Mouse (Mus musculus) limb, embryonic 15.5 days (tissue): ENCODE results near the gene Mapk1. TPM values are rescaled to one million over a fixed set of nuclear protein-coding genes. Genes with fewer than 3 reads are reported as not detected.

Source experiments
- ATAC-seq: fragments of 200-750 bp; cut with Nextera tagmentation; 2 replicates; pipeline ENCODE4 v1.8.0; 2017; ENCODE audit warnings: low read depth, moderate TSS enrichment; ENCODE audit not compliant: insufficient number of reproducible peaks, low FRiP score, low TSS enrichment
- H3K27ac ChIP-seq: fragments of 300-500 bp; sonication (generic); 2 replicates; pipeline ENCODE4 v1.5.1; 2015; ENCODE audit warnings: moderate library complexity, mild to moderate bottlenecking, inconsistent platforms
- H3K27me3 ChIP-seq: fragments of 300-500 bp; sonication (generic); 2 replicates; pipeline ENCODE4 v1.6.1; 2015; ENCODE audit warnings: inconsistent platforms
- H3K36me3 ChIP-seq: fragments of 300-500 bp; sonication (generic); 2 replicates; pipeline ENCODE4 v1.6.1; 2015; ENCODE audit warnings: inconsistent platforms
- H3K4me1 ChIP-seq: fragments of 300-500 bp; sonication (generic); 2 replicates; pipeline ENCODE4 v1.6.1; 2015; ENCODE audit warnings: inconsistent platforms
- H3K4me2 ChIP-seq: fragments of 300-500 bp; sonication (generic); 2 replicates; pipeline ENCODE4 v1.6.1; 2015; ENCODE audit warnings: mild to moderate bottlenecking, inconsistent platforms
- H3K4me3 ChIP-seq: fragments of 300-500 bp; sonication (generic); 2 replicates; pipeline ENCODE4 v1.5.1; 2015; ENCODE audit warnings: mild to moderate bottlenecking, inconsistent platforms
- H3K9ac ChIP-seq: fragments of 300-500 bp; sonication (generic); 2 replicates; pipeline ENCODE4 v1.6.1; 2015; ENCODE audit warnings: inconsistent platforms
- H3K9me3 ChIP-seq: fragments of 300-500 bp; sonication (generic); 2 replicates; pipeline ENCODE4 v1.6.1; 2016; ENCODE audit warnings: inconsistent platforms
- WGBS: fragments of 180-500 bp; shearing (Covaris S2); methylation state at CpG from one replicate; pipeline ENCODE4 v1.1.7; 2015; 5-methylcytosine and 5-hydroxymethylcytosine counted together
- polyA plus RNA-seq: library from polyadenylated mRNA; unstranded; fragments of >200 nt; fragmentation: Nextera tagmentation; extraction: Ambion mirVana; gene quantifications from 2 replicates; pipeline ENCODE4 v1.2.1, GENCODE M21; 2015

Mapk1 gene
- polyA plus RNA-seq, 1 experiment from 2014 or later: 161 TPM

GRCm38 (mm10) chr16:17024469-17025148 is 41.4 kb downstream of the Mapk1 start:
- H3K4me3 ChIP-seq: no peak overlapping the region

GRCm38 (mm10) chr16:17029971-17030695 is 47.0 kb downstream of the Mapk1 start:
- H3K9me3 ChIP-seq: no peaks in the 10 kb centered on the region
- H3K36me3 ChIP-seq: peaks cover 40% of the 10 kb centered on the region
- H3K4me1 ChIP-seq: no peaks in the 10 kb centered on the region
- H3K27me3 ChIP-seq: no peaks in the 10 kb centered on the region
- 81% methylated on average over 4 of the region's 4 CpGs for WGBS
- no peak overlapping the region for H3K4me2 ChIP-seq
- H3K4me3 ChIP-seq: no peak overlapping the region
- ATAC-seq: no peak
- H3K9ac ChIP-seq: no peak overlapping the region
- no peak overlapping the region for H3K27ac ChIP-seq

More at GRCm38 (mm10) chr16:17024469-17025148, 41.4 kb downstream of the Mapk1 start:
- peaks cover 50% of the 10 kb centered on the region for H3K36me3 ChIP-seq
- no peaks in the 10 kb centered on the region for H3K27me3 ChIP-seq
- no peak overlapping the region for H3K27ac ChIP-seq
- 86% methylated on average over 3 of the region's 3 CpGs for WGBS
- H3K4me1 ChIP-seq: no peaks in the 10 kb centered on the region
- H3K9me3 ChIP-seq: no peaks in the 10 kb centered on the region
- no peak overlapping the region for H3K9ac ChIP-seq
- H3K4me2 ChIP-seq: no peak overlapping the region
- no peak for ATAC-seq

DNA sequence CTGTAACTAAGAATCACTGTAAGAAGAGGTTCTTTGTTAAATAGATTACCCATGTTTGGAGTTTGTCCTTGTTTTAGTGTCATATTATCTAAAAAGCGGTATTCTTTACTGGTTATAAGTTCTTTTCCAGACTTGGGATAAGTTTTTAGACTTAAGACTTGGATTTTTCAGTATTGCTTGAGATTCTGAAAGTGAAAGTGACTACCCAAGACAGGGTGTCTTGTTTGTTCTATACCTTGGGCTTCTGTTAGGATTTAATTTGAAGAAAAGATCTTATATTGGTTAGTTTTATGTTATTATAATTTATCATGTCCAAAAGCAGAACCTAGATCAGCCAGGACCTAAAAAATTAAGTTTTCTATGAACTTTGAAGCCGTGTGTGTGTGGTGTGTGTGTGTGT is 50.6 kb downstream of the Mapk1 start:
- no peaks in the 10 kb centered on the region for H3K9me3 ChIP-seq
- peaks cover 51% of the 10 kb centered on the region for H3K36me3 ChIP-seq
- H3K4me3 ChIP-seq: no peak overlapping the region
- H3K9ac ChIP-seq: no peak overlapping the region
- no peak overlapping the region for H3K27ac ChIP-seq
- H3K27me3 ChIP-seq: no peaks in the 10 kb centered on the region
- 92% methylated on average over 2 of the region's 2 CpGs for WGBS
- no peak for ATAC-seq
- H3K4me2 ChIP-seq: no peak overlapping the region
- no peaks in the 10 kb centered on the region for H3K4me1 ChIP-seq

DNA sequence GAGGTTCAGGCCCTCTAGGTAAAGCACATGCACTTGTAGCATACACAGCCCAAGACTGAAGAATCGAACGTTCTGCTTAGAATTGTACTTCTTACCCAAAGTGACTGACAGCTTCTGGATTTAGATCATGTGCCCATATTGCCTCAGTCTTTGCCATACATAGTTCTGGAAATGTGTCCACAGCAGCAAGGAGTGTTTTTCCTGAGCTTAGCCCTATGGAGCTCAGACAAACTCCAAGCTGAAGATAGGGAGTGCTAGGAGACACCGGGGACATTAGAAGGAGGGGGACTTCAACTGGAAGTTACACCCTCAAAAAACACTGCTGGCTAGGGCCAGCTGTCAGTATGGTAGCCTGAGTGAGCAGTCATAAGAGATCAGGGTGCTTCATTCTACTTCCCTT is 57.5 kb downstream of the Mapk1 start:
- H3K9ac ChIP-seq: no peak overlapping the region
- 88% methylated on average over 3 of the region's 3 CpGs for WGBS
- H3K27ac ChIP-seq: no peak overlapping the region
- H3K4me3 ChIP-seq: no peak overlapping the region
- H3K27me3 ChIP-seq: no peaks in the 10 kb centered on the region
- H3K36me3 ChIP-seq: peaks cover 81% of the 10 kb centered on the region
- ATAC-seq: no peak
- H3K4me2 ChIP-seq: no peak overlapping the region
- H3K9me3 ChIP-seq: no peaks in the 10 kb centered on the region
- H3K4me1 ChIP-seq: no peaks in the 10 kb centered on the region

- Histone ChIP-seq H3K4me2 (no peak overlapping the region), H3K9me3 (no peaks in the 10 kb centered on the region), H3K4me3 (no peak overlapping the region), H3K4me1 (no peaks in the 10 kb centered on the region), H3K27me3 (no peaks in the 10 kb centered on the region), H3K9ac (no peak overlapping the region), H3K36me3 (peaks cover 80% of the 10 kb centered on the region), H3K27ac (no peak overlapping the region)
- ATAC-seq: no peak
- WGBS: 100% methylated on average over 1 of the region's 1 CpGs
Measured at GRCm38 (mm10) chr16:17041417-17041816, 58.2 kb downstream of the Mapk1 start.

GRCm38 (mm10) chr16:17044320-17044719 is 61.1 kb downstream of the Mapk1 start:
- Histone ChIP-seq H3K4me2 (no peak overlapping the region), H3K9ac (no peak overlapping the region), H3K27ac (no peak overlapping the region), H3K9me3 (no peaks in the 10 kb centered on the region), H3K4me3 (no peak overlapping the region), H3K36me3 (peaks cover 78% of the 10 kb centered on the region), H3K4me1 (no peaks in the 10 kb centered on the region), H3K27me3 (no peaks in the 10 kb centered on the region)
- 68% methylated on average over 3 of the region's 3 CpGs for WGBS
- no peak for ATAC-seq

GRCm38 (mm10) chr16:17045287-17045686 is 62.1 kb downstream of the Mapk1 start:
- Histone ChIP-seq H3K9ac (no peak overlapping the region), H3K9me3 (no peaks in the 10 kb centered on the region), H3K4me1 (no peaks in the 10 kb centered on the region), H3K27me3 (no peaks in the 10 kb centered on the region), H3K36me3 (peaks cover 70% of the 10 kb centered on the region), H3K4me3 (no peak overlapping the region), H3K27ac (no peak overlapping the region), H3K4me2 (no peak overlapping the region)
- ATAC-seq: no peak
- 78% methylated on average over 3 of the region's 3 CpGs for WGBS

DNA sequence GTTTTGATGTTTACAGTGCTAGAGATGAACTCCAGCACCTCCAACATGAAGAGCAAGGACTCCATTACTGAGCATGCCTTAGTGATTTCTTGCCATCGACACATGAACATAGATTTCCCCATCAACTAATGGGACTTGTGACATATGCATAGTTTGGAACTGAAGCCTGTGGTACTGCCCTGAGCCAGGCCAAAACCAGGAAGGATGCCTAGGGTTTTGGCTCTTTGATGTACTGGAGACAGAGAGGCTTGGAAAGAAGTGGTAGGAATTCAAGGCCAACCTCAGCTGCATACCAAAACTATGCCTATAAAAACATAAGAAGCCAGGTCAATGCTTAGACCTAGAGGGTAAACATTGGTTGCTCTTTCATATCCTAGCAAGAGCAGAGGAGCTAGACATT is 66.7 kb downstream of the Mapk1 start:
- H3K27ac ChIP-seq: no peak overlapping the region
- H3K36me3 ChIP-seq: peaks cover 31% of the 10 kb centered on the region
- ATAC-seq: no peak
- no peak overlapping the region for H3K9ac ChIP-seq
- no peaks in the 10 kb centered on the region for H3K27me3 ChIP-seq
- H3K9me3 ChIP-seq: no peaks in the 10 kb centered on the region
- H3K4me3 ChIP-seq: no peak overlapping the region
- WGBS: 85% methylated on average over 1 of the region's 1 CpGs
- H3K4me2 ChIP-seq: no peak overlapping the region
- H3K4me1 ChIP-seq: no peaks in the 10 kb centered on the region

GRCm38 (mm10) chr16:17052087-17052486 is 68.9 kb downstream of the Mapk1 start:
- 80% methylated on average over 7 of the region's 7 CpGs for WGBS
- H3K9ac ChIP-seq: no peak overlapping the region

GRCm38 (mm10) chr16:17053903-17054302 is 70.7 kb downstream of the Mapk1 start:
- 57% methylated on average over 3 of the region's 3 CpGs for WGBS
- no peak for ATAC-seq
- Histone ChIP-seq H3K36me3 (peaks cover 2% of the 10 kb centered on the region), H3K4me2 (no peak overlapping the region), H3K27ac (no peak overlapping the region), H3K9ac (no peak overlapping the region), H3K4me3 (no peak overlapping the region), H3K4me1 (no peaks in the 10 kb centered on the region), H3K9me3 (no peaks in the 10 kb centered on the region), H3K27me3 (no peaks in the 10 kb centered on the region)

More at GRCm38 (mm10) chr16:17052087-17052486, 68.9 kb downstream of the Mapk1 start:
- H3K4me1 ChIP-seq: no peaks in the 10 kb centered on the region
- H3K27ac ChIP-seq: no peak overlapping the region
- H3K36me3 ChIP-seq: peaks cover 18% of the 10 kb centered on the region
- no peaks in the 10 kb centered on the region for H3K9me3 ChIP-seq
- no peaks in the 10 kb centered on the region for H3K27me3 ChIP-seq
- no peak overlapping the region for H3K4me2 ChIP-seq
- ATAC-seq: no peak; the same call in 1 of the 2 replicates
- H3K4me3 ChIP-seq: no peak overlapping the region

DNA sequence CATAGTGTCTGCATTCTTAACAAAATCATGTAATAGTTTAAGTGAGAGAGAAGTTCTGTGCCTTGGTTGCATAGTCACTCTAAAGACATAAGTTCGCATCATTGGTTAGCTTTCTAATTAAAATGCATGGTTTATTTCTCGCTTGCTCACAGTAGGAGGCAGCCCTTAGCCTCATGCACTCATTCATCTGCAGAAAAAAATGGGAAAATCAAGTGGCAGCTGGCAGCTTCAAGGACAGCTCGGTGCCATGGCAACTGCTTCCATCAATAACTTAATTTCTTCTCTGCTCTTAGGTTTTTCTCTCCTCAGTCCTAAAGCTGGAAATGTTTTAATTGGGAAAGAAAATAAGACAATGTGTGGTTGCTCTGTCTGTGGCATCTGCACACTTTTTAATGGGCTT is 72.4 kb downstream of the Mapk1 start:
- Histone ChIP-seq H3K9me3 (no peaks in the 10 kb centered on the region), H3K4me2 (no peak overlapping the region), H3K36me3 (no peaks in the 10 kb centered on the region; the same call in 1 of the 2 replicates), H3K4me1 (no peaks in the 10 kb centered on the region), H3K27me3 (no peaks in the 10 kb centered on the region), H3K27ac (no peak overlapping the region), H3K4me3 (no peak overlapping the region), H3K9ac (no peak overlapping the region)
- ATAC-seq: no peak
- WGBS: 79% methylated on average over 3 of the region's 3 CpGs

GRCm38 (mm10) chr16:17062338-17062737 is 79.2 kb downstream of the Mapk1 start:
- no peaks in the 10 kb centered on the region for H3K4me1 ChIP-seq
- H3K27ac ChIP-seq: no peak overlapping the region
- H3K4me2 ChIP-seq: no peak overlapping the region
- no peak overlapping the region for H3K9ac ChIP-seq
- WGBS: 69% methylated on average over 1 of the region's 1 CpGs
- no peaks in the 10 kb centered on the region for H3K27me3 ChIP-seq
- H3K9me3 ChIP-seq: no peaks in the 10 kb centered on the region
- no peaks in the 10 kb centered on the region for H3K36me3 ChIP-seq
- ATAC-seq: no peak
- no peak overlapping the region for H3K4me3 ChIP-seq
